Mouse (Mus musculus) myocyte (in vitro differentiated cells): ENCODE data around the gene Timm17b. TPM values are rescaled to one million over a fixed set of nuclear protein-coding genes. Genes with fewer than 3 reads are reported as not detected.

Experiments used
- H3K27me3 ChIP-seq: one replicate; pipeline ENCODE4 v1.6.1; 2011; ENCODE audit not compliant: control insufficient read depth, insufficient read depth, insufficient read length
- H3K36me3 ChIP-seq: one replicate; pipeline ENCODE4 v1.6.1; 2011; ENCODE audit not compliant: control insufficient read depth, insufficient read depth
- H3K4me2 ChIP-seq: one replicate; pipeline ENCODE4 v1.6.1; 2011; ENCODE audit warnings: low read depth, control low read depth
- H3K4me3 ChIP-seq: one replicate; pipeline ENCODE4 v1.5.1; 2011; ENCODE audit warnings: mild to moderate bottlenecking, control low read depth, moderate library complexity
- H3K79me2 ChIP-seq: one replicate; pipeline ENCODE4 v1.6.1; 2011; ENCODE audit not compliant: control insufficient read depth, insufficient read depth
- H3ac ChIP-seq: one replicate; pipeline ENCODE4 v1.6.1; 2011; ENCODE audit not compliant: control insufficient read depth, insufficient read length
- CEBPB ChIP-seq: IDR thresholded peaks from 2 replicates; pipeline ENCODE4 v1.6.1; 2011; ENCODE audit warnings: mild to moderate bottlenecking, moderate library complexity; ENCODE audit not compliant: poor library complexity, insufficient read depth, severe bottlenecking
- E2F4 ChIP-seq: IDR thresholded peaks from one replicate; pipeline ENCODE4 v1.6.1; 2011; ENCODE audit warnings: mild to moderate bottlenecking, control low read depth, moderate library complexity; ENCODE audit not compliant: insufficient read depth
- MAX ChIP-seq: IDR thresholded peaks from one replicate; pipeline ENCODE4 v1.6.1; 2011; ENCODE audit warnings: low read depth, mild to moderate bottlenecking, control low read depth
- MYOD1 ChIP-seq, 3 experiments: IDR thresholded peaks; one replicate each; pipeline ENCODE4 v1.6.1; 2011; ENCODE audit warnings: control low read depth in 2 of 3, low read depth in 2 of 3, mild to moderate bottlenecking in 2 of 3, moderate library complexity in 1 of 3; ENCODE audit not compliant: insufficient read length in 2 of 3, control insufficient read depth in 1 of 3
- MYOG ChIP-seq, 3 experiments: IDR thresholded peaks; one replicate each; pipeline ENCODE4 v1.6.1; 2011; ENCODE audit warnings: control low read depth in 2 of 3, low read depth in 2 of 3, mild to moderate bottlenecking in 2 of 3; ENCODE audit not compliant: insufficient read length in 2 of 3, control insufficient read depth in 1 of 3, insufficient read depth in 1 of 3
- POLR2A ChIP-seq: IDR thresholded peaks from one replicate; pipeline ENCODE4 v1.6.1; 2011; ENCODE audit warnings: low read depth, mild to moderate bottlenecking, control low read depth, moderate library complexity; ENCODE audit not compliant: insufficient read length
- POLR2AphosphoS2 ChIP-seq: IDR thresholded peaks from one replicate; pipeline ENCODE4 v1.6.1; 2011; ENCODE audit warnings: low read depth, control low read depth; ENCODE audit not compliant: insufficient read length
- REST ChIP-seq: IDR thresholded peaks from one replicate; pipeline ENCODE4 v1.6.1; 2011; ENCODE audit warnings: mild to moderate bottlenecking, control low read depth, moderate library complexity; ENCODE audit not compliant: insufficient read depth, insufficient read length
- SRF ChIP-seq: IDR thresholded peaks from one replicate; pipeline ENCODE4 v1.6.1; 2011; ENCODE audit warnings: low read depth; ENCODE audit not compliant: control insufficient read depth, insufficient read length
- TCF12 ChIP-seq: IDR thresholded peaks from one replicate; pipeline ENCODE4 v1.6.1; 2011; ENCODE audit warnings: mild to moderate bottlenecking, control low read depth; ENCODE audit not compliant: poor library complexity, insufficient read depth, severe bottlenecking
- TCF3 ChIP-seq: IDR thresholded peaks from one replicate; pipeline ENCODE4 v1.6.1; 2011; ENCODE audit warnings: low read depth, control low read depth; ENCODE audit not compliant: insufficient read length
- USF1 ChIP-seq: IDR thresholded peaks from one replicate; pipeline ENCODE4 v1.6.1; 2011; ENCODE audit warnings: low read depth, mild to moderate bottlenecking, control low read depth, moderate library complexity
- polyA plus RNA-seq: library from polyadenylated mRNA; unstranded; fragments of >200 nt; fragmentation: generic; extraction: Trizol; gene quantifications from one replicate; pipeline ENCODE4 v1.2.1, GENCODE M21; 2012; ENCODE audit warnings: missing spikeins

Timm17b gene
- polyA plus RNA-seq, 1 experiment, result 44.1 TPM

DNA sequence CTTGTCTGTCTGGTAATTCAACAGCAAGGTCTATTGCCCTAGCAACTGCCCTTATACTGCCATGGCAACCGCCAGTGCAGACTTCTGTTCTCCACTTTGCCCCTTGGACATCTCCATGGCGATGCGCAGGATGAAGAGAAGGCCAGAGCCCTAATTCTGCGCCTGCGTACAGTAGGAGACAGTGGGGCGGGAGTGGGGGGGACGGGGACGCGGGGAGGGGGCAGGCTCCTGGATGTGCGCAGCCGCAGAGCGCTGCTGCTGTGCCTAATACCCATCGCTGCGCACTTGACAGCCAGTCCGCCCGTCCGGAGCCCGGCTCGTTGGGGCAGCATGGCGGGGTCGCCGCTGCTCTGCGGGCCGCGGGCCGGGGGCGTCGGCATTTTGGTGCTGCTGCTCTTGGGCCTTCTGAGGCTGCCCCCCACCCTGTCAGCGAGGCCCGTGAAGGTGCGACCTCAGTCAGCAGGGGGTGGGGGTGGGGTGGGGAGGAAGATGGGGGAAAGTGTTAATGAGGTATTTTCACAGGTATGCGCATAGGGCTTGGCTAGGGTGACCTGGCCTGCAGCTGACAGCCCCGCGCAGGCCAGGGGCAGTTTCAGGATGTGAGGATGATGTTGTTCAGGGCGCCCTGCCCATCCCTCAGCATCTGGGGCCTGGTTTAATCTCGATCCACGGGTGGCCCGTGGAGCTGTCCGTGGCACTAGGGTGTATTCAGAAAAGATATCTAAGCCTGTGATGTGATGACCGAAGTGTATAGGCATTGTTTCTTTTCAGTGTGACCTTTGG lies 20.6 kb downstream of the Timm17b start, which contains the start of gene Pcsk1n:
Pcsk1n (plus strand) TSS at position 222 of the 783 bp plus-strand sequence.
- Histone ChIP-seq H3K4me3 (no peak within 1 kb of the TSS), H3K36me3 (no peaks in the 10 kb centered on the region), H3K79me2 (no peaks in the 10 kb centered on the region), H3K4me2 (no peak within 1 kb of the TSS), H3K27me3 (peaks cover 22% of the 10 kb centered on the region), H3ac (no peak within 1 kb of the TSS)
- TF ChIP-seq E2F4 (no peak), POLR2AphosphoS2 (no peak)

DNA sequence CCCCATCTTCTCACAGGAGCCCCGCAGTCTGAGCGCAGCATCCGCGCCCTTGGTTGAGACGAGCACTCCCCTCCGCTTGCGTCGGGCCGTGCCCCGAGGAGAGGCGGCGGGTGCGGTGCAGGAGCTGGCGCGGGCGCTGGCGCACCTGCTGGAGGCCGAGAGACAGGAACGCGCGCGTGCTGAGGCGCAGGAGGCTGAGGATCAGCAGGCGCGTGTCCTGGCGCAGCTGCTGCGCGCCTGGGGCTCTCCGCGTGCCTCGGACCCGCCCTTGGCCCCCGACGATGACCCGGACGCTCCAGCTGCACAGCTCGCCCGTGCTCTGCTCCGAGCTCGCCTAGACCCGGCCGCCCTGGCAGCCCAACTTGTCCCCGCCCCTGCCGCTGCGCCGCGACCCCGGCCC lies 22.9 kb downstream of the Timm17b start:
- no peak overlapping the region for H3K4me3 ChIP-seq
- no peak overlapping the region for H3ac ChIP-seq
- no peak overlapping the region for H3K4me2 ChIP-seq
- H3K79me2 ChIP-seq, result no peaks in the 10 kb centered on the region
- TF ChIP-seq MYOG (IDR thresholded peaks at IDR 0.05; ENCODE audit: control insufficient read depth in 1 of 3, insufficient read depth in 1 of 3, insufficient read length in 2 of 3, low read depth in 2 of 3) (peak in 2 of 3 experiments; percentile 83 to 90), TCF3 (peak; percentile 36), MYOD1 (IDR thresholded peaks at IDR 0.05; ENCODE audit: control insufficient read depth in 1 of 3, insufficient read length in 2 of 3, low read depth in 2 of 3) (peak in 2 of 3 experiments; percentile 55 to 73), POLR2AphosphoS2 (no peak), POLR2A (no peak)
- no peaks in the 10 kb centered on the region for H3K36me3 ChIP-seq
- H3K27me3 ChIP-seq, result peaks cover 22% of the 10 kb centered on the region

DNA sequence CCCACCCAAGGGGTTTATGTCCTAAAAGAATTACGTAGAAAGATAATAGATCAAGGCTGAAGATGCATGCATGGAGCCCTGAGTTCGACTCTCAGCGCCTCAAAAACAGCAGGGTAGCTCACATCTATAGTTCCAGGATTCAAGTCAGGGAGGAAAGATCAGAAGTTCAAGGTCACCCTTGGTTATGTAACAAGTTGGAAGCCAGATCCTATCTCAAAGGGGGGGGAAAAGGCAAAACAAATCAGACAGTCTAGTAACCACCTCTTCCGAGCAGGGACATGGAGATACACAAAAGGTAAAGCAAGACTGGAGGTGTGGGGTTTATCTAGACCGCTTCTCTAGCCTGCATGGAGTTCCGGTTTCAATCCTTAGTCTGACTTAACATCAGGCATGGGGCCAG lies 27.1 kb downstream of the Timm17b start:
- H3ac ChIP-seq, result no peak overlapping the region
- no peak overlapping the region for H3K4me2 ChIP-seq
- peaks cover 22% of the 10 kb centered on the region for H3K27me3 ChIP-seq
- no peak overlapping the region for H3K4me3 ChIP-seq
- H3K36me3 ChIP-seq, result no peaks in the 10 kb centered on the region
- no peaks in the 10 kb centered on the region for H3K79me2 ChIP-seq
- TF ChIP-seq SRF (no peak), CEBPB (no peak), REST (no peak), E2F4 (no peak), MYOD1 (IDR thresholded peaks at IDR 0.05; ENCODE audit: control insufficient read depth in 1 of 3, insufficient read length in 2 of 3, low read depth in 2 of 3) (no peak), TCF12 (no peak), POLR2A (no peak)

- Histone ChIP-seq H3K79me2 (no peaks in the 10 kb centered on the region), H3K4me3 (no peak overlapping the region), H3K27me3 (peaks cover 18% of the 10 kb centered on the region), H3K36me3 (no peaks in the 10 kb centered on the region), H3ac (no peak overlapping the region), H3K4me2 (no peak overlapping the region)
- no peak for TF ChIP-seq SRF
- TF ChIP-seq MAX, result no peak
- TF ChIP-seq POLR2A, result no peak
- TF ChIP-seq MYOD1 (IDR thresholded peaks at IDR 0.05; ENCODE audit: control insufficient read depth in 1 of 3, insufficient read length in 2 of 3, low read depth in 2 of 3), result no peak
- TF ChIP-seq MYOG (IDR thresholded peaks at IDR 0.05; ENCODE audit: control insufficient read depth in 1 of 3, insufficient read depth in 1 of 3, insufficient read length in 2 of 3, low read depth in 2 of 3), result no peak
- no peak for TF ChIP-seq USF1
These were observed 28.0 kb downstream of the Timm17b start for GRCm38 (mm10) chrX:7927116-7927515.

DNA sequence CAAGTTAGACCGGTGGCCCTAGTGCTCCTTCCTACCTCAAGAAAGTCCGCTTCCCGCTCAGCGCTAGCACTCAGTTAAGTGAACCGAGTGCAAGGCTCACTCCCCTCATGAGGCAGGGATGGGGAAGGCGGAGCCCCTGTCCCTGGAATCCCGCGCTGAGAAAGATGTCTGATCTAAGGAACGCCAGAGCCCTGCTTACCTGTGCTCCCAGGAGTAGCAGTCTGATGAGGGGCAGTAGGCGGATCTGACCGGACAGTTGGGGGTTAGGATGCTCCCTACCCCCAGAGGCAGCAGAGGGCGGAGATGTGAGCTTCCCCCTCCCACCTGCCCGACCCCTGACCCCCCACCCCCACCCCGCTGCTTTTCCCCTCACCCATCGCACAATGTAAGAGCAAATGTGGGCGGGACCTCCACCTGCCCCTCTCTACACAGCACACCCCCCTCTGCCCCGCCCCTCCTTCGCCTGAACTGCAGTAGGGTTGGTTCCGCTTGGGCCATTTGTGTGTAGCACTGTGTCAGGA lies 29.2 kb downstream of the Timm17b start, which contains the start of gene Eras:
Eras (minus strand) TSS at position 338 of the 521 bp plus-strand sequence.
- Histone ChIP-seq H3K36me3 (no peaks in the 10 kb centered on the region), H3K4me2 (no peak within 1 kb of the TSS), H3K79me2 (no peaks in the 10 kb centered on the region), H3ac (no peak within 1 kb of the TSS), H3K4me3 (no peak within 1 kb of the TSS), H3K27me3 (peaks cover 6% of the 10 kb centered on the region)
- TF ChIP-seq POLR2A, result no peak
- no peak for TF ChIP-seq REST
- TF ChIP-seq MYOD1 (IDR thresholded peaks at IDR 0.05; ENCODE audit: control insufficient read depth in 1 of 3, insufficient read length in 2 of 3, low read depth in 2 of 3), result no peak
- no peak for TF ChIP-seq MYOG (IDR thresholded peaks at IDR 0.05; ENCODE audit: control insufficient read depth in 1 of 3, insufficient read depth in 1 of 3, insufficient read length in 2 of 3, low read depth in 2 of 3)
- no peak for TF ChIP-seq TCF3
- TF ChIP-seq CEBPB, result no peak
- TF ChIP-seq MAX, result no peak
